Mouse (Mus musculus) cerebellum, adult 2 months (tissue): ENCODE measurements around the gene Hyal2.

Experiments used
- CTCF ChIP-seq: fragments of 200-500 bp; IDR thresholded peaks from 2 replicates; pipeline ENCODE4 v1.5.1; 2011; ENCODE audit warnings: low read depth, mild to moderate bottlenecking, control low read depth, low read length, moderate library complexity, borderline replicate concordance; ENCODE audit not compliant: insufficient read depth
- POLR2A ChIP-seq: fragments of 200-500 bp; IDR thresholded peaks from 2 replicates; pipeline ENCODE4 v1.6.1; 2011; ENCODE audit warnings: low read length, control low read depth, borderline replicate concordance; ENCODE audit not compliant: insufficient read depth

GRCm38 (mm10) chr9:107571534-107572326 is 4.0 kb downstream of the Hyal2 start:
- no peak for TF ChIP-seq POLR2A
- no peak for TF ChIP-seq CTCF
